Mouse (Mus musculus) forebrain, embryonic 13.5 days (tissue): ENCODE data around the gene Sestd1. TPM values are rescaled to one million over a fixed set of nuclear protein-coding genes. Genes with fewer than 3 reads are reported as not detected.

ENCODE experiments used
- ATAC-seq: fragments of 200-750 bp; cut with Nextera tagmentation; 2 replicates; pipeline ENCODE4 v1.8.0; 2017
- H3K27ac ChIP-seq: fragments of 300-500 bp; sonication (generic); 2 replicates; pipeline ENCODE4 v1.5.1; 2015; ENCODE audit warnings: inconsistent platforms, mild to moderate bottlenecking, moderate library complexity
- H3K27me3 ChIP-seq: fragments of 300-500 bp; sonication (generic); 2 replicates; pipeline ENCODE4 v1.6.1; 2015; ENCODE audit warnings: mild to moderate bottlenecking, inconsistent platforms
- H3K36me3 ChIP-seq: fragments of 300-500 bp; sonication (generic); 2 replicates; pipeline ENCODE4 v1.6.1; 2015; ENCODE audit warnings: mild to moderate bottlenecking, inconsistent platforms; ENCODE audit not compliant: poor library complexity, severe bottlenecking
- H3K4me1 ChIP-seq: fragments of 300-500 bp; sonication (generic); 2 replicates; pipeline ENCODE4 v1.6.1; 2015; ENCODE audit warnings: inconsistent platforms
- H3K4me2 ChIP-seq: fragments of 300-500 bp; sonication (generic); 2 replicates; pipeline ENCODE4 v1.6.1; 2015; ENCODE audit warnings: inconsistent platforms, mild to moderate bottlenecking, moderate library complexity
- H3K4me3 ChIP-seq: fragments of 300-500 bp; sonication (generic); 2 replicates; pipeline ENCODE4 v1.5.1; 2015; ENCODE audit warnings: mild to moderate bottlenecking, inconsistent platforms
- H3K9ac ChIP-seq: fragments of 300-500 bp; sonication (generic); 2 replicates; pipeline ENCODE4 v1.6.1; 2015; ENCODE audit warnings: mild to moderate bottlenecking, inconsistent platforms
- H3K9me3 ChIP-seq: fragments of 300-500 bp; sonication (generic); replicated peaks from 2 replicates; pipeline ENCODE4 v1.6.1; 2016; ENCODE audit warnings: inconsistent platforms
- WGBS: fragments of 180-500 bp; shearing (Covaris S2); methylation state at CpG from one replicate; pipeline ENCODE4 v1.1.7; 2015; 5-methylcytosine and 5-hydroxymethylcytosine counted together
- polyA plus RNA-seq: library from polyadenylated mRNA; unstranded; fragments of >200 nt; fragmentation: Nextera tagmentation; extraction: Ambion mirVana; gene quantifications from 2 replicates; pipeline ENCODE4 v1.2.1, GENCODE M21; 2015

The Sestd1 gene
- polyA plus RNA-seq, 1 experiment from 2014 or later = 27.9 TPM

DNA sequence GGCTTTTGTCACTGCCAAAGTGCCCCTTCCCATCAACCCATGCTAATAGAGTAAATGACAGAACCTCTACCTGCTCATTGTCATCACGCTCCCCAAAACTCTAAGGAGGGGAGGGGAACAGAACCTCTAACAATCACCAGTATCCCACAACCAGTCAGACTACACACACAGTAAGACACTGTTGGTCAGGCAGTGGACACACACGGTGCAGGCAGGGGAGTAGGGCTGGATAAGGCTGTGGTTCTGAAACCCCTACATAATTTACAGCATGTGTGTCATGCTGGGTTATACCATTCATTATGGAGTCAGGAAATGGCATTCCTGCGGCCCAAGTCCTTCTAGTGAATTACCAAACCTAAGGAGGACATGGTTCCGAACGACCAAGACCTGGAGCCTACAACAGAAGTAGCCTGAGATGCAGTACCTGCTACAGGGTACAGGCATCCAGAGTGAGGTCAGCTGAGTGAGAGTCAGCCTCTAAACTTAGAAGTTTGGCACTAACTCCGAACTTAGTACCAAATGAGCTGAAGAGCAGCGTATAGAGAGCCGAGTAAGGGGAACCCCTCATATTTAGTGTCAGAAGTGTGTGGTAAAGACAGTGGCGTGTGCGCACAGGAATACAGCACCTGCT is 33.1 kb downstream of the Sestd1 start:
- H3K27me3 ChIP-seq = no peaks in the 10 kb centered on the region
- H3K9ac ChIP-seq = no peak overlapping the region
- H3K36me3 ChIP-seq = peaks cover 19% of the 10 kb centered on the region
- no peaks in the 10 kb centered on the region for H3K9me3 ChIP-seq
- no peak overlapping the region for H3K4me3 ChIP-seq
- WGBS = 92% methylated on average over 10 of the region's 10 CpGs
- H3K27ac ChIP-seq = no peak overlapping the region
- H3K4me2 ChIP-seq = no peak overlapping the region
- ATAC-seq = 0 out of 2 replicates have a peak, but pooled peaks have one; percentile 17
- H3K4me1 ChIP-seq = peaks cover 30% of the 10 kb centered on the region

DNA sequence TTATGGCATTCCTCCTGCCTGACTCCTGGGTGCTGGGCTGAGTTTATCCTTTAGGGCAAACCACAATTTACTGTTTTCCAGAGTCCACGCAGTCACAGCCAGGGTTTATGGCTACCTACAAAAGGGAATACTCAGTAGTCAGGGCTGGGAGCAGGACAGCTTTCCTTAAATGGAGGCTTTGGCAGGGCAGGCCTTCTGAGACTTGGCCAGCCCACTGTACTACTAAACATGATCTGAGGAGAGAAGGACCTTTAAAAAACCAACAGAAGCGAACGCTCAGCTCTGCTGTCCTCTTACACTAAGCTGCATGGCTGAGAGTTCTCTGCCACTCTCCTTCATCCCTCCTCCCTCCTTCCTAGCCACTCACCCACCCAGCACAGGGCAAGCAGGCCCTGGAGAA is 34.6 kb downstream of the Sestd1 start:
- no peak overlapping the region; the same call in 1 of the 2 replicates for H3K27ac ChIP-seq
- WGBS = 79% methylated on average over 3 of the region's 3 CpGs
- no peak overlapping the region for H3K4me3 ChIP-seq
- H3K27me3 ChIP-seq = no peaks in the 10 kb centered on the region
- peaks cover 29% of the 10 kb centered on the region for H3K36me3 ChIP-seq
- H3K4me1 ChIP-seq = peaks cover 30% of the 10 kb centered on the region
- ATAC-seq = no peak
- H3K9me3 ChIP-seq = no peaks in the 10 kb centered on the region
- no peak overlapping the region for H3K4me2 ChIP-seq
- H3K9ac ChIP-seq = no peak overlapping the region

DNA sequence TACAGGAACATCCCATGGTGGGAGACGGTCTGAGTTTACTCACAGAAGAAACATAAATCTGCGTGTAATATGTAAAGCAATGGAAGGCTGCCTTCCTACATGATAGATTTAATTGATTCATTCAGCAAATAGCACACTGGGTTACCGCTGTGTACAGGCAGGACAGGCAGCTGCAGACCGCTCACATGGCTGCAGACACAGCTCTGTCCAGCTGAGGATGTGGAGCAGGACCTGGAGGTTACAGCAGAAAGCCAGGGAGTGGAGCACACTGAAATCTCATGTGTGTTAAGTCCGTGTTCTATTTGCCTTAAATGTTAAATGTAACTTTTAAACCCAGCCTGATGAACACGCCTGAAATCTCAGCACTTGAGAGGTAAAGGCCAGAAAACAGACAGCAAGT is 38.1 kb downstream of the Sestd1 start:
- no peaks in the 10 kb centered on the region for H3K27me3 ChIP-seq
- H3K9me3 ChIP-seq = no peaks in the 10 kb centered on the region
- H3K36me3 ChIP-seq = peaks cover 60% of the 10 kb centered on the region
- peaks cover 17% of the 10 kb centered on the region for H3K4me1 ChIP-seq
- no peak overlapping the region for H3K9ac ChIP-seq
- H3K4me3 ChIP-seq = no peak overlapping the region
- no peak for ATAC-seq
- H3K27ac ChIP-seq = no peak overlapping the region
- H3K4me2 ChIP-seq = no peak overlapping the region
- WGBS = 93% methylated on average over 6 of the region's 6 CpGs

DNA sequence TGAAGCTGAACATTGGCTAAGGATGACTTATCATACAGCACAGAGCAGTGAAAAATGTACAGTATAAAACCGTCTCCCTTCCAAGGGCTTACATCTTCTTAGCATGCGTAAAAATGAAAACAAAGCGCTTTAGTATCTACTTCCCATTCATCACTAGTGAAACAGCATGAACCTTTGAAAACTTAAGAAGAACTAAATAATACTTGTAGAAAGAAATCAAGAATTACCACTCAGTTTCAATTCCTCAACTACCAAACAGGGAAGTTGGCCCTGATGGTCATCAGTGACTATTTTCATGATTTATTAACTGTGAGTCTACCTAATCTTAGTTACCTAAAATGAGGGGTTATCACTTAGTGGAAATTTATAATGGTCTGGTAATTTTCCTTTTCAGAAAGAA is 41.8 kb downstream of the Sestd1 start:
- no peak for ATAC-seq
- Histone ChIP-seq H3K4me1 (peaks cover 3% of the 10 kb centered on the region; the same call in 1 of the 2 replicates), H3K9ac (no peak overlapping the region), H3K27me3 (no peaks in the 10 kb centered on the region), H3K36me3 (peaks cover 66% of the 10 kb centered on the region), H3K9me3 (no peaks in the 10 kb centered on the region), H3K4me2 (no peak overlapping the region), H3K4me3 (no peak overlapping the region), H3K27ac (no peak overlapping the region)
- 93% methylated on average over 3 of the region's 3 CpGs for WGBS

DNA sequence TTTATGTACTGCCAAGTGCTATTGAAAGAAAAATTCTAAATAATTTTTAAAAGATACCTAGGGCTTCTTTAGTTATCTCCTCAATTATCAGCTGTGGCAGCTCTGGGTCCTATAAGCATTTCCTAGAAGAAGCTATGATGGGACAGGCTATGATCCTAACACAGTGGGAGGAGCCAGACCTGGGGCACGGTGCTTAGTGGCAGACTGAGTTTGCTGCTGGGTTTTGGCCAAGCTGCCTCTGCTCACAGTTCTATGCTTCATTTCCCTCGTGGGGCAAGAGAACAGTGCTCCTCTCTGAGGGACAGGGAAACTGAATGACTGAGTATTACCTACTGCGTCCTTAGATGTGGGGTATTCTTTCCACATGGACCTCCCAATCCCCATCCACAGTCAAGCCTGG is 42.3 kb downstream of the Sestd1 start:
- 66% methylated on average over 3 of the region's 3 CpGs for WGBS
- Histone ChIP-seq H3K9me3 (no peaks in the 10 kb centered on the region), H3K4me2 (no peak overlapping the region), H3K4me1 (peaks cover 3% of the 10 kb centered on the region; the same call in 1 of the 2 replicates), H3K27me3 (no peaks in the 10 kb centered on the region), H3K36me3 (peaks cover 66% of the 10 kb centered on the region), H3K9ac (no peak overlapping the region), H3K4me3 (no peak overlapping the region), H3K27ac (no peak overlapping the region)
- no peak for ATAC-seq

DNA sequence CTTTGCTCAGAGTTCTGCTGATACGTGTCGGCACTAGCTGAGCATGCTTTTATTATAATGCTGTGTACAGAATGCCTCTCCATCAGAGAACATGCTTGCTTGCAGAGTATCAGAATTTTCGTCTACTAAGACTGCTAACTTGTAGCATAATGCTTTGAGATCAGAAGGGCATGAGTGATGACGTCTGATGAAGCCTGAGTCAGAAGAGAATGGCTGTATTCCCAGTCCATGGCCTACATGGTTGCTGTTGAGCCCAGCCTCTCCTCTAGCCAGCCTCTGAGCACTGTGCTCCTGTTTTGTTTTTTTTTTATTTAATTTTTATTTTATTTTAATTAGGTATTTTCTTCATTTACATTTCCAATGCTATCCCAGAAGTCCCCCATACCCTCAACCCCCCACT is 43.5 kb downstream of the Sestd1 start:
- Histone ChIP-seq H3K4me2 (no peak overlapping the region), H3K27ac (no peak overlapping the region), H3K4me3 (no peak overlapping the region), H3K9me3 (no peaks in the 10 kb centered on the region), H3K27me3 (no peaks in the 10 kb centered on the region), H3K36me3 (peaks cover 75% of the 10 kb centered on the region), H3K9ac (no peak overlapping the region), H3K4me1 (peaks cover 3% of the 10 kb centered on the region; the same call in 1 of the 2 replicates)
- WGBS = 88% methylated on average over 4 of the region's 4 CpGs
- no peak for ATAC-seq

DNA sequence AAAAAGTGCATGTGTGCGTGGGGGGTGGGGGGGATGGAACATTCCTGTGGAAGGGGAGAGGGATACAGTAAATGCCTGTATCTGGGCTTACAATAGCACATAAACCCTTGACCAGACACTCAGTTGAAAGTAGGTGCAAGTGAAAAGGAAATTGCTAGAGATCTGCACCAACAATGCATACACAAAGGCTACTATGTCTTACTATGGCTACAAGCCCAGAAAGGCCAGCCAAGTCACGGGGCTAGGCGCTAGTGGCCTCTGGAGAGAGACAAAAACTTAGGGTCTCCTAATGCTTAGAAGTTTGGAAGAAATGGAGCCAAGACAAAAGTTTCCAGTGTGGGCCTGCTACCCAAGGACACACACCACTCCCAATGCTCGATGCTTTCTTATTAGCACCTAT is 44.5 kb downstream of the Sestd1 start:
- H3K9me3 ChIP-seq = no peaks in the 10 kb centered on the region
- peaks cover 3% of the 10 kb centered on the region; the same call in 1 of the 2 replicates for H3K4me1 ChIP-seq
- no peak for ATAC-seq
- H3K4me2 ChIP-seq = no peak overlapping the region
- no peaks in the 10 kb centered on the region for H3K27me3 ChIP-seq
- no peak overlapping the region for H3K9ac ChIP-seq
- 73% methylated on average over 4 of the region's 4 CpGs for WGBS
- no peak overlapping the region for H3K4me3 ChIP-seq
- peaks cover 77% of the 10 kb centered on the region for H3K36me3 ChIP-seq
- no peak overlapping the region for H3K27ac ChIP-seq

DNA sequence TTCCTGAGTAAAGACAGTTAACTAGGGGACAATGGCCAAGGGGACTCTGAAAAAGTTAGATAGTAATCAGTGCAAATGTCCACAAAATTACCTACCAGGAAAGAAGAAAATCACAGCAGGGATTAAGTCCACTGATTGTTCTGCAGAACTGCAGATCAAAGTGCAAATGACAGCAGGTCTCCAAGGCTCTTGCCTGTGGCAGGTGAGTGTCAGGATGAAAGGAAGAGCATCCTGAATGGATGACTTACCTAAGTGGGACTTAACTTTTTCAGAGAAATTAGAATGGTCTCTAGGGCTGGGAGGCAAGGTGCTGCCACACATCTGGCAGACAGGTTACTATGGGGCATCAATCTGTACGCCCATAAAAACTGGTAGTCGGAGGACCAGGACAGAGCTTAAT is 47.8 kb downstream of the Sestd1 start:
- no peak overlapping the region for H3K4me2 ChIP-seq
- ATAC-seq = no peak
- WGBS = 87% methylated on average over 2 of the region's 2 CpGs
- H3K9me3 ChIP-seq = no peaks in the 10 kb centered on the region
- H3K4me3 ChIP-seq = no peak overlapping the region
- H3K27me3 ChIP-seq = no peaks in the 10 kb centered on the region
- H3K27ac ChIP-seq = no peak overlapping the region
- H3K4me1 ChIP-seq = peaks cover 3% of the 10 kb centered on the region; the same call in 1 of the 2 replicates
- H3K9ac ChIP-seq = no peak overlapping the region
- peaks cover 53% of the 10 kb centered on the region for H3K36me3 ChIP-seq

DNA sequence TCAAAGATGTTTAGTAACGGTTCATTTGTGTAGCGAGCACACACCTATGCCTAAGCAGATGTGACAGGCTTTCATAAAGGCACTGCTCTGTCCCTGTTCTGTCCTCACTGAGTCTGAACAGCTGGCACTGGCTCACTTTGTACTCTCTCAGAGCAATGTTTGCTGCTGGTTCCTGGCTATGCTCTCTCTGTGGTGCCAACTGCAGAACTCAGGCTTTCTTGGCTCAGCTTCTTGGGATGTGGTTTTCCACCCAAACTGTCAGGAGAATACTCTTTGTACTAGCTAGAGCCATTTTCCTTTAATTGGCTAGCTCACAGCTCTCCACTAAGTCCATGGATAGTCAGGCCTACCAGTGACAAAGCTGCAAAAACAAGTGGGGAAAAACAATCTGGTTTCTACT is 59.4 kb downstream of the Sestd1 start:
- H3K27ac ChIP-seq = no peak overlapping the region
- H3K9me3 ChIP-seq = no peaks in the 10 kb centered on the region
- no peaks in the 10 kb centered on the region for H3K27me3 ChIP-seq
- peaks cover 23% of the 10 kb centered on the region for H3K36me3 ChIP-seq
- H3K4me1 ChIP-seq = no peaks in the 10 kb centered on the region
- no peak for ATAC-seq
- H3K4me2 ChIP-seq = no peak overlapping the region
- 80% methylated on average over 2 of the region's 2 CpGs for WGBS
- H3K9ac ChIP-seq = no peak overlapping the region
- H3K4me3 ChIP-seq = no peak overlapping the region

DNA sequence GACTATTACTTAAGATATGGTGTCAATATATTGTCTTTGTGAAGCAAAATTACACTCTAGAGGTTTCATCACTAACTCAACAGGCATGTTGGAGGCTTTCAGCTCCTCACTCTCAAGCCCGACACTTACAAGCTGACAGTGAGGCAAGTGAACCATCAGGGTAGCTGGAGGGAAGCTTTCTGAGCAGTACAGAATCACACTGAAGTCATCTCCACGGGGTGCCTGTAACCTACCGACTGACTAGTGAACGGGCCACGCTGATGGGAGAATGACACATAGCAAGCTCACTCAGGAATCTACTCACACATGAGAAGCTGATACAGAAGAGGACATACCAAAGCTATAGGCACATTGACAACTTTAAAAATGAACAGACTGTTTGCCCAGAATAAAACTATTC is 67.5 kb downstream of the Sestd1 start:
- Histone ChIP-seq H3K4me1 (no peaks in the 10 kb centered on the region), H3K36me3 (peaks cover 68% of the 10 kb centered on the region), H3K27ac (no peak overlapping the region), H3K9me3 (no peaks in the 10 kb centered on the region), H3K27me3 (no peaks in the 10 kb centered on the region), H3K4me3 (no peak overlapping the region), H3K4me2 (no peak overlapping the region), H3K9ac (no peak overlapping the region)
- WGBS = 72% methylated on average over 5 of the region's 5 CpGs
- ATAC-seq = no peak

DNA sequence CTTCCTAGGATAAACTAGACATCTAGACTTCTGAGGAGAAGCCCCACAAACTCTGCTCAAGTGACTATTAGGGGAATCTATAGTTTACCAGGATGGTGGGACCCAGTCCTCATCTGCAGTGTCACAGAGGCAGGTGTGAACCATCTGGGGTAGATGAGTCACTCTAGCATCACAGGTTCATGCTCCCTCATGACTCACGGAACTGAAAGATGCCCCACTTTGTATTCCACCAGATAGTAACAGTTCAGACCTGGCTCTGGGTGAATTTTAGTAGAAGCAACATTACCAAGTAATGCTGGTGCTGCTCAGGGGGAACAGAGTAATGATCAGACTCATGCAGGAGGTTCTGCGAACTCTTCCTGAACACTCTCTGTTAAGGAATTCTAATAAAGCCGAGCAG is 73.4 kb downstream of the Sestd1 start:
- Histone ChIP-seq H3K27ac (no peak overlapping the region), H3K9me3 (no peaks in the 10 kb centered on the region), H3K4me3 (no peak overlapping the region), H3K27me3 (no peaks in the 10 kb centered on the region), H3K36me3 (peaks cover 60% of the 10 kb centered on the region), H3K4me2 (no peak overlapping the region), H3K9ac (no peak overlapping the region), H3K4me1 (no peaks in the 10 kb centered on the region)
- WGBS = 89% methylated on average over 3 of the region's 3 CpGs
- ATAC-seq = no peak

DNA sequence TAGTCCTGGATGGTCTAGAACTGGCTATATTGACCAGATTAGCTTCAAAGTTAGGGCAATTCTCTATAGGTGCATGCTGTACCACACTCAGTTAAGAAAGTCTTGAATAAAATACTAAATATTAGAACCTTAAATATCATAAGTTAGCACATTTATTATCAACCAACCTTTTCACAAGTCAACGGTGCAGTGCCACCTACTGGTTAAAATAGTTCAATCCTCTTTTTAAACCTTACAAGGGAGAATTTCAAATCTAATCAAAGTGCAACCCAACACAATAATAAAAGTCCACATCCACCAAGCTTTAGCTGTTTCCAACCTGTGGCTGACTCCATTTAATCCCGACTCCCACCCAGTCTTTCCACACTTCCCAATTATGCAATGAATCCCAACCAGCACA is 76.5 kb downstream of the Sestd1 start:
- Histone ChIP-seq H3K4me2 (no peak overlapping the region), H3K4me3 (no peak overlapping the region), H3K27ac (no peak overlapping the region), H3K9ac (no peak overlapping the region), H3K36me3 (peaks cover 37% of the 10 kb centered on the region), H3K27me3 (no peaks in the 10 kb centered on the region), H3K4me1 (no peaks in the 10 kb centered on the region), H3K9me3 (no peaks in the 10 kb centered on the region)
- 60% methylated on average over 2 of the region's 2 CpGs for WGBS
- no peak for ATAC-seq

DNA sequence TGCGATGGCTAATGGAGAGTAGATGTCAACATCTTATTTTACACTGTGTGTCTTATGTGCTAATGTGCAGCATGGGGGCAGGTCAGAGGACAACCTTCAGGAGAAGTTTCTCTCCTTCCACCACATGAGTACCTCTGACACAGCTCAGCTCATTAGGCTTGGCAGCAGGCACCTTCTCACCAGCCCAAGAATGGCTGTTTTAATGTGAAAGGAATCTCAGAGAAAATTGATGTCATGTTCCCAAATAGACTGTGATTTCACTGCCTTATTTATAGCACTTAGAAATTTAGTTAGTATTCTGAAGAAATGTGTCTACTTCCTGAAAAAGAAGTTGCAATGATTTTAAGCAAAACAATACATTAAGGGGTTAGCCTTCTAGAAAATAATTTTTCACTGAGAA is 78.5 kb downstream of the Sestd1 start:
- Histone ChIP-seq H3K4me3 (no peak overlapping the region), H3K36me3 (peaks cover 38% of the 10 kb centered on the region), H3K27ac (no peak overlapping the region), H3K27me3 (no peaks in the 10 kb centered on the region), H3K9me3 (no peaks in the 10 kb centered on the region), H3K9ac (no peak overlapping the region), H3K4me1 (no peaks in the 10 kb centered on the region), H3K4me2 (no peak overlapping the region)
- 98% methylated on average over 1 of the region's 1 CpGs for WGBS
- ATAC-seq = no peak
